Mouse (Mus musculus) spleen, postnatal 14 days (tissue): ENCODE results near the gene Ubqln4.

Experiments used
- DNase-seq, 2 experiments: peaks; one replicate each; pipeline ENCODE4 v3.0.0; 2021 to 2022; ENCODE audit warnings: low spot score in 2 of 2

The Ubqln4 gene

DNA sequence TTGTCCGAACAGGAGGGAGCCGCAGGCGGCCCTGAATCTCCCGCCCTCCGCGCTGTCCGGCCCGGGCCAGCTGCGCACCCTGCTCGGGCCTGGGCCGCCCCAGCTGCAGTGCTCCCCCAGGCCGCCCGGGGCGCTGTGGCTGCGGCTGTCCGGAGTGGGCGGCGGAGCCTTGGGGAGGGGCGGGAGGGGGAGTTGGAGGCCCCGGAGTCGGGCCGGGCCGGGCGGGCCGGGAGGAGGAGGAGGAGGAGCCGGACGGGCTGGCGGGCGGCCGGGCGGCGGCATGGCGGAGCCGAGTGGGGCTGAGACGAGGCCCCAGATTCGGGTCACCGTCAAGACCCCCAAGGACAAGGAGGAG is at the start of gene Ubqln4:
TSS of gene Ubqln4 (plus strand) at position 234 of the 355 bp plus-strand sequence.
- peak; percentile 82 to 88 for DNase-seq

DNA sequence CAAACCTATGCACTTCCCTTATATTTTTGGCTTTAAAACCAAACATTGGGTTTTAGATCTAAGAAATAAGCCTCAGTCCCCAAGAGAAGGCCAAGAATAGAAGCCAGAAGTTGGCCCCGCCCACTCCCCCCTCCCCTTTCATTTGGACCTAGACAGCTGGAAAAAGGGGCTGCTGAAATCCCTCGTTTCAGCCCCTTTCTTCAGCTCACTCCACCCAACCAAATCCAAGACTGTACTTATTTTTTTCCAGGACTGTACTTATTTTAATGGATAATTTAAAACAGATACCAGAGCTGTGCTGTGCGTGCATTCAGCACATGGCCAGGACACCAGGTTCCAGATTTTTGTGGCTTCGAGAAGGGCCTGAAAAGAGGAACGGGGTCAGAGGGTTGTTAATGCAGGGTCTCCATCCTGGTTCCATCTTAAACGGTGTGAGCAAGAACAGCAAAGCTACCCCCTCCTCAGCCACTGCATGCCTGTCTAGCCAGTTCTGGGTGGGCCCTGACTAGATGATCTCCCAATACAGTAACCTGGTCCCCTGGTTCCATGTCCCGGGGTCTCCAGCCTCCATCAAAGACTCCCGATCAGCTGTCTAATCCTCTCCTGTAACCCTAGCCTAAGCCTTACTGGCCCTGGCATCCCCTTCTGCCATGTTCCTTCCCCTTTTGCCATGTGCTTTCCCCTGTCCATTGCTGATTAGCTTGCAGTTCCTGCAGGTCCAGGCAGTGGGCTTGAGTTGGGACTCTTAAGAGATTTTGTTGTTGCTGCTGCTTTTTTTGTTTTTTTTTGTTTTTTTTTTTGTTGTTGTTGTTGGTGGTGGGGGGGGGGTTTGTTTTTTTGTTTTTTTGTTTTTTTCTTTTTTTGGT is 49.4 kb upstream of the Ubqln4 start:
- DNase-seq = no peak

DNA sequence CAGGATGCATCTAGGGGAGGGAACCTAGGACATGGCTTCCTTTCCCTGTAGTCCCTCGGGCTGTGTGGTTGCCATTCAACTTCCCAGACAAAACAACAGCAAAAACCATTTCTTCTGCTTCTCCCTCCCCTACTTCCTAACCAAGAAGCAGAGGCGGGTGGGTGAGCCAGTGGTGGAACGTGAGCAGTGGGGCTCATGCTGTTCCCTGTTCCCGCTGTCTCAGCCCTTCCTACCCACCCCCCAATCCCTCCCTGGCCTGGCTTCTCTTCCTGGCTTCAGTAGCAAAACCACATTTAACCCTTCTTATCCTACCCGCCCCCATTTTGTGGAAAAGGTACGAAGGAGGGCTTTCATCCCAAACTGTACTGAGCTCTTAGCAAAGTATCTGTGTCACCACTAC is 48.5 kb upstream of the Ubqln4 start:
- DNase-seq = no peak

DNA sequence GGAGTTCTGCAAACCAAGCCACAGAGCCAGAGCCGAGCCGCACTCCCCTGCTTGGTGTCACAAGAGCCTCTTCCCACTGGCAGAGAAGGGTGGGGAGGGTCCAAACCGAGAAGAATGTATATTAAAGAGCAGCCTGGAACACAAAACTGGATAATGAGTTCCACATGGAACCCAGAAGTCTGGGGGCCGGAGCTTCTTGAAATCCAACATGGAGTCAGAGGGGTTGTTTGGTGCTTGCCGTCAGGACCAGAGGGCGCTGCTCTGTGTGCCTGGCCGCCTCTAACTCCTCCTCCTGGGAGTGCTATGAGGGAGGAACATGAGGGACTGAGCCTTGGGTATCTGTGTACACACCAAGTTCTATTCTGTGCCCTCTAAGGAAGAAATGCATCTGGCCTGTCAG is 47.8 kb upstream of the Ubqln4 start:
- DNase-seq = no peak

DNA sequence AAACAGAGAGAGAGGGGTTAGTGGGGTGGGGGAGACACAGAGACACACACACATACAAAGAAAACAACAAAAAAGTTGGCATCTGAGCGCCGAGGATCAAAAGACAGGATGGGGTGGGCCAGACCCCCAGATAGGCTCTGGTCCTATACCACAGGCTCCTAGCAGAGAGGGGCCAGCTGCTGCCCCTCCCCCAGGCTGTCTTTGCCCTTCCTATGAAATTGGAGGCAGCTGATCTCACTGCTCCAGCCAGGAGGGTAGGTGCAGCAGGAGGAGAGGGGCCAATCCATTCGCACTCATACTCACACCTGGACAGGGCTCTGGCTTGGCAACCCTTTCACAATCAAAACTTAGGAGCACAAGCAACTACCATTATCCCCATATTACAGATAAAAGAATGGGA is 44.3 kb upstream of the Ubqln4 start:
- no peak for DNase-seq

DNA sequence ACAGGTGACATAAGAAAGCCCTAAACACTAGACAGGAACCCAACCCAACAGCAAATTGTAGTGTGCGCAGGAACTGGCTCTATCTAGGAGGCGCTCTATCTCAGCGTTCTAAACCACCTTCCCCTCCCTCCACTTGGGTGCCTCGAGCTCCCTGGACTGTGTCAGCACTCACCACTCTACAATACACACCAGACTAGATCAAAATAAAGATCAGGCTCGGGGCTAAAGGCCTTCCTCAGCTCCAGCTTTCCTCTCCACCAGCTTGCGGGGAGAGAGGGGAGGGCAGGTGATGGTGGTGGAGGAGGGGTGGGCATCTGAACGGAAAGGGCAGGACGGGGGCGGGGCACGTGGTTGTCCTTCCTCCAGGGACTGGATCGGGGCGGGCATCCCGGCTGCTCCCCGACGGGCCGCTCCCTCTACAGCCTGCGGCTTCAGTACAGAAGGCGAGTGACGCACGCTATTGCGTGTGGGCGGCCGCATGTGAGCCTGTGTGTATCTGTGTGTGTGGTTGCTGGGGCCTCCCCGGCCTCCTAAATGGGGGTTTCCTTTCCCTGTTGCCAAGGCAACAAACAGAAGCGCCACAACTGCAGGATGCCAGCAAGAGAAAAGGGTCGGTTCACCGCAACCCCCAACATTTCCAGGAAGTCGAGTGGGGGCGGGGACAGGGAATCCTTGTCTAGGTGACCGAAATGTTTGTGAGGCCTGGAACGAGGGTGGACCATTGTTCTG is 43.7 kb upstream of the Ubqln4 start, which contains the start of gene Lmna:
TSS of gene Lmna (minus strand) at position 265 of the 729 bp plus-strand sequence.
- DNase-seq = peak; percentile 63 to 68

GRCm38 (mm10) chr3:88510421-88511289 is 42.9 kb upstream of the Ubqln4 start:
- DNase-seq = no peak

GRCm38 (mm10) chr3:88511559-88511958 is 42.0 kb upstream of the Ubqln4 start:
- DNase-seq = no peak

GRCm38 (mm10) chr3:88512141-88512895 is 41.2 kb upstream of the Ubqln4 start:
- no peak for DNase-seq

DNA sequence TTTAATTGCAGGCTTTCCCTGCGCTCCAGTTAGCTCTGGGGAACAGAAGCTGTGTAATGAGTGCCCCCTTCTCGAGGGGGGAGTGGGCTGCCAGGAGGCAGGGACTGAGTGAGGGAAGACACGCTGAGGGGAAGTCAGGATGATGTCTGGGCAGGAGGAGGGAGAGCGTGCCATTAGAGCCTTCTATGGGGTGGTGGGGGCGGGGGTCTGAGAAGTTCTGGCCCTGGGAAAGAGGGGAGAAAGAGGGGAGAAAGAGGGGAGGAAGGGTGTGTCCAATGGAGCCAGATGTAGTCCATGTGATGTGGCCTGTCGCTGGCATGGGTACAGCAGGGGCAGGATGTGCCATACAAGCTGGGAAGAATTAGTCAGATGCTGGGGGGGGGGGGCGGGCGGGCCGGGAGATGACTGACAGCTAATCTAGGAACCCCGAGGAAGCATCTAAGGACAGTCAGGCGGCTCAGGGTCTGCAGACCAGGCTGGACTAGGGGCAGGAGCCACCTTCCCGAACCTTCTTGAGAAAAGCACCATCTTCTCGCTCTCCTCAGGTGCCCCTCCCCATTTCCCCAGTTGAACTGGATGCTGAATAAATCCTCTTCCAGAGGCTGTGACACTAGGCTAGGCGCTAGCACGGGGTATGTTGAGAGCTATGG is 40.5 kb upstream of the Ubqln4 start:
- DNase-seq = no peak

DNA sequence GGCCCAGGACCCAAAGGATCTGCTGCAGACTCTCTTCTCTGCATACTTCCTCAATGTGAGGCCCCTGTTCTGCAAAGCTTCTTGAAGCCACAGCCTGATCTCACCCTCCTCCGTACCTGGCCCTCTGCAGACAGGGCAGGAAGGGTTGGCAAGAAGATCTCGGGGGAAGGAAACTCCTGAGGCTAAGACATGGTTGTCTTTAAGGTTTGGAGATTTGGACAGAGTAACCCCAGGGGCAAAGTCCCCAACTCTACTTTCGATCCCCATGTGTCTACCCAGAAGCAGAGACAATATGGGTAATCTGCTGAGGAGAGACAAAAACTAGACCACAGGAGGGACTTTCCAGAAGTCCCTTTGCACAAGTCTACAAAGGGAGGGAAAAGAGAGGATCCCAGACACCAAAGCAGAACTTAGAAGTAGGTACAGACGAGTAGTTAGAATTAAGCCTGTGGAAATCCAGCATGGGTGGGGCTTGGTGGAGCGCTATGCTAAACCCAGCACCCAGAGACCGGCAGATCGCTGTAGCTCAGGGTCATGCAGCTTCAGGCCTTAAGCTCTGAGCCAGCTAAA is 39.9 kb upstream of the Ubqln4 start:
- no peak for DNase-seq

GRCm38 (mm10) chr3:88514231-88515094 is 39.1 kb upstream of the Ubqln4 start:
- DNase-seq = no peak

DNA sequence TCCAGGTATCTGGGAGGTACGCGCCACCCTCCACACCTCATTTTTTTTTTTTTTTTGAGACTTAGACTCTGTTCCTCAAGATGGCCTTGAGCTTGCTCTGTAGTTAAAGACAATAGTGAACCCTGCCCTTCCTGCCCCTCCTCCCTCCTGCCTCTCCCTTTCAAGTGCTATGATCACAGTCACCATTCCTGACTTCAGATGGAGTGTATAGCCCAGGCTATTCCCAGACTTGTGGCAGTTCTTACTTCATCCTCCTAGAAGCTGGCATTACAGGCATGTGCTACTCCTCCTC is 38.5 kb upstream of the Ubqln4 start:
- no peak for DNase-seq

DNA sequence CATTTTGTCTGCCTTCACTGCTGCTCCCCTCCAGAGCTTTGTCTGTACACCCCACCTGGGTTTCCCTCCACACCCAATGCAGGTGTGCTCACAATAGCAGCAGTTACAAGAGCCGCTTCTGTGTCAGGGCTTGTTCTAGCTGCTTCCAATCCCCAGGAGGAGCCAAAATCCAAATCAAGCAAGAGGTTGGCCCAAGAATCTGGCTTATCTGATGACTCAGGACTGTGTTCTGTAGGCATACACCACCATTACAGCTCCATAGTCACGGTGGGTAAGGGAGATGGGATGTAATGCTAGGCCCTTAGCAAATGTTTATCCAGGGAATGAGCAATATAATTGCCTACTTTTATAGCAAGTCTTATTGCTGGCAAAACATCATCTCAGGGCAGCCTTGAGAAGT is 37.2 kb upstream of the Ubqln4 start:
- DNase-seq = no peak

DNA sequence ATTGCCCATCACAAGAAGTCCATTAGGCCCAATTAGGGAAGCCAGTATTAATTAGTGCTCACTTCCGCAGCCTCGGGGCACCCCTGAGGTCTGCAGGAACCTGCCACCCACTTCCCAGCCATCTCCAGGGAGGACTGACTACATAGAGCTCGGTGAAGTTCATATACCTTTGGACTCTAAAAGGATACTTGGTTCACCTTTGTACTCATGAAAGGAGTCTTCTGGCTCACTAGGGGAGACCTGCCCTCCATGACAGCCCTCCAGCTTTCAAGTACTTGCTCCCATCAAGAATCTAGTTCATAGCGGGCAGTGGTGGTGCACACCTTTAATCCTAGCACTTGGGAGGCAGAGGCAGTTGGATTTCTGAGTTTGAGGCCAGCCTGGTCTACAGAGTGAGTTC is 35.1 kb upstream of the Ubqln4 start:
- no peak for DNase-seq

GRCm38 (mm10) chr3:88520078-88520477 is 33.5 kb upstream of the Ubqln4 start:
- no peak for DNase-seq

DNA sequence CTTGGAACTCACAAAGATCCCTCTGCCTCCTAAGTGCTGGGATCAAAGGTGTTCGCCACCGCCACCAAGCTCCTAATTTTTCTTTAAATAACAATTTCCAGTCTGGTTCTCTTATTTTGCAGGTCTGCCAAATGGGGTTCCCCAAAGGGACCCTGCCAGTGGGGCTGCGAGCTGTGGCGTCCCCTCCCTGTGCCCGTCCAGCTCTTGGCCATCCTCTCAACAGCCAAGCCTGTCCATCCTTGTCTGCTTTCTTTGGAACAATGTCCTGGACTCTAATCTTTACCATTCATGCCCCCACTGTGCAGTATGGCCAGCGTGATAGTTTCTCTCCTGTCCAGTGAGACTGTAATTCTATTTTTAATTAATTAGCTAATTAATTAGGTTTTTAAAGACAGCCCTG is 32.4 kb upstream of the Ubqln4 start:
- no peak for DNase-seq

DNA sequence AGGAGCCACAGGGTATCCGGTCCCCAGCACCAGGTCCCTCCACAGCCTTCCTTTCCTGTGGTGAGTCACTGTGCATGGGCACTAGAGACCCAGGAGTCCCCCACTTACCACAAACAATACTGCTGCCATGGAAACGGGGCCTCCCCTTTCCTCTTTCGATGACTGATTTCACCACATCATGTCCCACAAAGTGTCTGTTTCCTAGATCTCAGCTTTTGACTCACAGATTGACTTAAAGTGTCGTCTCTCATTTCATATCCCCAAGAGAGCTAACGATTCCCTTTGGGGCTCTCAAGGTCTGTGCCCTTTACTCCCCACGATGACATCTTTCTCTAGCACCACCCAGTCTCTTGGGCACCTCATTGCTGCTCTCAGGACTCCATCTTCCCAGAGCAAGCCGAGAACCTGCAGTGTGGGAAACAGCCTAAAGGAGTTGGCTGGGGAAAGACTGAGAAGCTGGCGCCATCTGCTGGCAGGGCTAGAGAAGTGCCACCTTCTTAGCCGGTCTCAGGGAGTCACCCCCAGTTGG is 31.7 kb upstream of the Ubqln4 start:
- DNase-seq = peak; percentile 41 to 70

- DNase-seq = no peak
Measured at GRCm38 (mm10) chr3:88523027-88523426, 30.5 kb upstream of the Ubqln4 start.

GRCm38 (mm10) chr3:88525021-88525420 is 28.5 kb upstream of the Ubqln4 start:
- DNase-seq = no peak
